Mouse (Mus musculus) heart, postnatal 10 days (tissue): Measurements from ENCODE around the gene Rgs12. TPM values are rescaled to one million over a fixed set of nuclear protein-coding genes. Genes with fewer than 3 reads are reported as not detected.
A peak's percentile ranks its signal among the peaks of the same experiment; 100 is the strongest.

Experiments
- DNase-seq, 2 experiments: peaks; one replicate each; pipeline ENCODE4 v3.0.0; 2021
- intact Hi-C: fragments of 180-260 bp; cut with DNase I; formaldehyde crosslinking; loops from one replicate; pipeline ENCODE4 v1.15.1; 2025
- microRNA-seq, 2 experiments: library from miRNA; unstranded; fragments of <30 nt; microRNA quantifications; one replicate each; pipeline ENCODE4 v1.2.0; 2022
- total RNA-seq, 2 experiments: library from RNA; stranded (reverse); gene quantifications; 2 replicates each; pipeline ENCODE4 v1.2.3; 2021

Gene Rgs12
- total RNA-seq, 2 experiments from 2014 or later: 32.5 to 36.5 TPM

- intact Hi-C loops: no loop called here
- DNase-seq: no peak
Measured at GRCm38 (mm10) chr5:35070314-35070713, 121.1 kb downstream of the Rgs12 start.

GRCm38 (mm10) chr5:35070953-35071352 is 121.7 kb downstream of the Rgs12 start:
- DNase-seq: no peak
- intact Hi-C loops: no loop called here

- intact Hi-C loops: no loop called here
- DNase-seq: no peak
Measured at GRCm38 (mm10) chr5:35071855-35072254, 122.6 kb downstream of the Rgs12 start.

- intact Hi-C loops: no loop called here
- peak; percentile 33 to 44 for DNase-seq
Measured at GRCm38 (mm10) chr5:35073235-35073634, 124.0 kb downstream of the Rgs12 start.

- peak; percentile 60 to 72 for DNase-seq
- intact Hi-C loops: no loop called here
Measured at GRCm38 (mm10) chr5:35073992-35074391, 124.7 kb downstream of the Rgs12 start.

GRCm38 (mm10) chr5:35076369-35076768 is 127.1 kb downstream of the Rgs12 start:
- intact Hi-C loops: no loop called here
- no peak for DNase-seq

- intact Hi-C loops: no loop called here
- DNase-seq: no peak
Measured at GRCm38 (mm10) chr5:35079101-35079500, 129.9 kb downstream of the Rgs12 start.

GRCm38 (mm10) chr5:35084913-35085312 is 135.7 kb downstream of the Rgs12 start:
- DNase-seq: no peak
- intact Hi-C loops: loop anchor here (5.0 kb wide), 1 partner anchor 33 kb away; no protein-coding TSS in a partner anchor

- DNase-seq: peak; percentile 66 to 79
- intact Hi-C loops: loop anchor here (5.0 kb wide), 1 partner anchor 37 kb away; no protein-coding TSS in a partner anchor
Measured at GRCm38 (mm10) chr5:35088785-35089613, 139.8 kb downstream of the Rgs12 start.

Small RNAs within 50 kb of the gene (microRNA-seq; reads per million reads assigned to microRNA genes)
- gene Mir3097: 6.6 to 12.2 reads per million in 2 experiments

Other genes starting within 250 kb of the Rgs12 start
- gene Htt, start 187.7 kb upstream of the Rgs12 start, total RNA-seq: 10 to 100 TPM; 16.2 to 17.1 TPM
- gene Msantd1, start 41.4 kb upstream of the Rgs12 start, total RNA-seq: under 1 TPM; 0.25 to 0.62 TPM
- 1 to 10 TPM; 1.1 TPM for gene Hgfac, start 92.1 kb downstream of the Rgs12 start, total RNA-seq
- 10 to 100 TPM; 32.3 to 52.6 TPM for gene Dok7, start 107.3 kb downstream of the Rgs12 start, total RNA-seq
- gene Lrpap1, start 156.3 kb downstream of the Rgs12 start, total RNA-seq: 10 to 100 TPM; 52.6 to 58.3 TPM